Mouse (Mus musculus): ENCODE data around the gene Hc. TPM values are rescaled to one million over a fixed set of nuclear protein-coding genes. Genes with fewer than 3 reads are reported as not detected.

The Hc gene
- polyA plus RNA-seq, 1 experiment = not detected

- TF ChIP-seq POLR2A (IDR thresholded peaks at IDR 0.05; ENCODE audit: low read depth, low read length) = no peak
- TF ChIP-seq CTCF (IDR thresholded peaks at IDR 0.05; ENCODE audit: extremely low read depth, insufficient read depth, insufficient read length, insufficient replicate concordance) = no peak
- Histone ChIP-seq H3K36me3 (ENCODE audit: control insufficient read depth, insufficient read depth, low read length) (peaks cover 3% of the 10 kb centered on the region), H3K4me1 (ENCODE audit: control insufficient read depth, insufficient read depth, insufficient read length) (peaks cover 19% of the 10 kb centered on the region), H3K27me3 (ENCODE audit: control insufficient read depth, insufficient read depth, low read length) (no peaks in the 10 kb centered on the region), H3K27ac (ENCODE audit: insufficient read depth, low read length) (peak overlapping the region; percentile 46), H3K4me3 (ENCODE audit: extremely low read depth, insufficient read depth, insufficient read length) (no peak overlapping the region)
- WGBS = 14% methylated on average over 4 of the region's 4 CpGs
- no peak for DNase-seq (ENCODE audit: low read depth in 1 of 2, low spot score in 2 of 2)
Observed at GRCm38 (mm10) chr2:34953018-34953417, 108.2 kb downstream of the Hc start.

GRCm38 (mm10) chr2:34951469-34951868 lies 109.8 kb downstream of the Hc start:
- peaks cover 14% of the 10 kb centered on the region for H3K4me1 ChIP-seq (ENCODE audit: control insufficient read depth, insufficient read depth, insufficient read length)
- TF ChIP-seq CTCF (IDR thresholded peaks at IDR 0.05; ENCODE audit: extremely low read depth, insufficient read depth, insufficient read length, insufficient replicate concordance) (no peak), POLR2A (IDR thresholded peaks at IDR 0.05; ENCODE audit: low read depth, low read length) (no peak)
- H3K36me3 ChIP-seq (ENCODE audit: control insufficient read depth, insufficient read depth, low read length) = peaks cover 4% of the 10 kb centered on the region
- no peaks in the 10 kb centered on the region for H3K27me3 ChIP-seq (ENCODE audit: control insufficient read depth, insufficient read depth, low read length)
- no peak overlapping the region for H3K27ac ChIP-seq (ENCODE audit: insufficient read depth, low read length)
- DNase-seq (ENCODE audit: low read depth in 1 of 2, low spot score in 2 of 2) = no peak
- H3K4me3 ChIP-seq (ENCODE audit: extremely low read depth, insufficient read depth, insufficient read length) = no peak overlapping the region

GRCm38 (mm10) chr2:34948622-34949021 lies 112.6 kb downstream of the Hc start:
- 70% methylated on average over 2 of the region's 2 CpGs for WGBS
- Histone ChIP-seq H3K4me1 (ENCODE audit: control insufficient read depth, insufficient read depth, insufficient read length) (peaks cover 23% of the 10 kb centered on the region), H3K27ac (ENCODE audit: insufficient read depth, low read length) (no peak overlapping the region), H3K4me3 (ENCODE audit: extremely low read depth, insufficient read depth, insufficient read length) (no peak overlapping the region), H3K27me3 (ENCODE audit: control insufficient read depth, insufficient read depth, low read length) (no peaks in the 10 kb centered on the region), H3K36me3 (ENCODE audit: control insufficient read depth, insufficient read depth, low read length) (peaks cover 6% of the 10 kb centered on the region)
- no peak for TF ChIP-seq CTCF (IDR thresholded peaks at IDR 0.05; ENCODE audit: extremely low read depth, insufficient read depth, insufficient read length, insufficient replicate concordance)
- TF ChIP-seq POLR2A (IDR thresholded peaks at IDR 0.05; ENCODE audit: low read depth, low read length) = no peak
- DNase-seq (ENCODE audit: low read depth in 1 of 2, low spot score in 2 of 2) = no peak

GRCm38 (mm10) chr2:34946046-34946445 lies 115.2 kb downstream of the Hc start:
- H3K36me3 ChIP-seq (ENCODE audit: control insufficient read depth, insufficient read depth, low read length) = 0 out of 2 replicates have a peak, but pooled peaks cover 4% of the 10 kb centered on the region

GRCm38 (mm10) chr2:34945580-34945979 lies 115.7 kb downstream of the Hc start:
- Histone ChIP-seq H3K36me3 (ENCODE audit: control insufficient read depth, insufficient read depth, low read length) (0 out of 2 replicates have a peak, but pooled peaks cover 4% of the 10 kb centered on the region), H3K27me3 (ENCODE audit: control insufficient read depth, insufficient read depth, low read length) (no peaks in the 10 kb centered on the region), H3K27ac (ENCODE audit: insufficient read depth, low read length) (no peak overlapping the region), H3K4me3 (ENCODE audit: extremely low read depth, insufficient read depth, insufficient read length) (no peak overlapping the region), H3K4me1 (ENCODE audit: control insufficient read depth, insufficient read depth, insufficient read length) (peaks cover 28% of the 10 kb centered on the region; the same call in 1 of the 2 replicates)
- WGBS = 50% methylated on average over 4 of the region's 4 CpGs
- DNase-seq (ENCODE audit: low read depth in 1 of 2, low spot score in 2 of 2) = no peak
- TF ChIP-seq POLR2A (IDR thresholded peaks at IDR 0.05; ENCODE audit: low read depth, low read length) = no peak
- TF ChIP-seq CTCF (IDR thresholded peaks at IDR 0.05; ENCODE audit: extremely low read depth, insufficient read depth, insufficient read length, insufficient replicate concordance) = no peak

More at GRCm38 (mm10) chr2:34946046-34946445, 115.2 kb downstream of the Hc start:
- DNase-seq (ENCODE audit: low read depth in 1 of 2, low spot score in 2 of 2) = no peak
- TF ChIP-seq POLR2A (IDR thresholded peaks at IDR 0.05; ENCODE audit: low read depth, low read length) (no peak), CTCF (IDR thresholded peaks at IDR 0.05; ENCODE audit: extremely low read depth, insufficient read depth, insufficient read length, insufficient replicate concordance) (no peak)
- Histone ChIP-seq H3K4me3 (ENCODE audit: extremely low read depth, insufficient read depth, insufficient read length) (no peak overlapping the region), H3K27me3 (ENCODE audit: control insufficient read depth, insufficient read depth, low read length) (no peaks in the 10 kb centered on the region), H3K27ac (ENCODE audit: insufficient read depth, low read length) (no peak overlapping the region), H3K4me1 (ENCODE audit: control insufficient read depth, insufficient read depth, insufficient read length) (peaks cover 27% of the 10 kb centered on the region; the same call in 1 of the 2 replicates)
- WGBS = 57% methylated on average over 4 of the region's 4 CpGs

- TF ChIP-seq POLR2A (IDR thresholded peaks at IDR 0.05; ENCODE audit: low read depth, low read length) = 0 out of 2 replicates have a peak, but pooled peaks have one; percentile 6
- TF ChIP-seq CTCF (IDR thresholded peaks at IDR 0.05; ENCODE audit: extremely low read depth, insufficient read depth, insufficient read length, insufficient replicate concordance) = no peak
- Histone ChIP-seq H3K4me3 (ENCODE audit: extremely low read depth, insufficient read depth, insufficient read length) (no peak overlapping the region), H3K27me3 (ENCODE audit: control insufficient read depth, insufficient read depth, low read length) (no peaks in the 10 kb centered on the region), H3K36me3 (ENCODE audit: control insufficient read depth, insufficient read depth, low read length) (0 out of 2 replicates have a peak, but pooled peaks cover 4% of the 10 kb centered on the region), H3K27ac (ENCODE audit: insufficient read depth, low read length) (peak overlapping the region; percentile 31; the same call in 1 of the 2 replicates), H3K4me1 (ENCODE audit: control insufficient read depth, insufficient read depth, insufficient read length) (peaks cover 28% of the 10 kb centered on the region; the same call in 1 of the 2 replicates)
- WGBS = 8% methylated on average over 8 of the region's 8 CpGs
- DNase-seq (ENCODE audit: low read depth in 1 of 2, low spot score in 2 of 2) = peak; percentile 67 to 91
Observed at GRCm38 (mm10) chr2:34944761-34945160, 116.5 kb downstream of the Hc start.

DNA sequence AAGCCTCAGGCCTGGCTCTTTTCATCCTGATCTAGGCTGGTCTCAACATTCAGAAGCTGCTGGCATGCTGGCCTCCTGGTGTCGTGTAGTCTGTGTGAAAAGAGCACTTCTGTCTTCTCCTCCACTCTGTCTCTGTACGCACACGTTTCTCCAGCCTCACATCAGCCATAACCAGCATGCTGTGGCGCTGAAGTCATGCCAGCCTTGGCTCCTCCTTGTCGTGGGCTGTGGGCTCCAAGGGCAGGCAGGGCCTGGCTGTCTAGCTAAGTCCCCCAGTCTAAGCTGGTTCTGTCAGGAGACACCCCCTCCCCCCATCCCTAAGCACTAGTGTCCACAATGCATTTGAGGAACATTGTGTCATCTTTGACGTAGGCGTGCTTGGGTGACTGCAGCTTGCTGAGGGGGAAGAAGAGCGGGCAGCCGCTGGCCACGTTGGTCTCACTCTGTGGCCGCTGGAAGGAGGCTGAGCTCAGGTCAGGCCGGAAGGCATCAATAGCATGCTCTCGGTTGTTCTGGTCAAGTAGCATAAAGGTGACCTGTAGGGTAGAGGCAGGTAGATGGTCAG lies 117.6 kb downstream of the Hc start:
- TF ChIP-seq POLR2A (IDR thresholded peaks at IDR 0.05; ENCODE audit: low read depth, low read length) = no peak
- no peak for TF ChIP-seq CTCF (IDR thresholded peaks at IDR 0.05; ENCODE audit: extremely low read depth, insufficient read depth, insufficient read length, insufficient replicate concordance)
- Histone ChIP-seq H3K36me3 (ENCODE audit: control insufficient read depth, insufficient read depth, low read length) (0 out of 2 replicates have a peak, but pooled peaks cover 4% of the 10 kb centered on the region), H3K4me1 (ENCODE audit: control insufficient read depth, insufficient read depth, insufficient read length) (peaks cover 36% of the 10 kb centered on the region; the same call in 1 of the 2 replicates), H3K27ac (ENCODE audit: insufficient read depth, low read length) (peak overlapping the region; percentile 25; the same call in 1 of the 2 replicates), H3K4me3 (ENCODE audit: extremely low read depth, insufficient read depth, insufficient read length) (no peak overlapping the region), H3K27me3 (ENCODE audit: control insufficient read depth, insufficient read depth, low read length) (no peaks in the 10 kb centered on the region)
- no peak for DNase-seq (ENCODE audit: low read depth in 1 of 2, low spot score in 2 of 2)
- 69% methylated on average over 13 of the region's 13 CpGs for WGBS
